Mouse (Mus musculus) hindbrain, embryonic 13.5 days (tissue): ENCODE measurements around the gene Slc35f3. TPM values are rescaled to one million over a fixed set of nuclear protein-coding genes. Genes with fewer than 3 reads are reported as not detected.
"Not testable (repeated sequence)": the region's sequence is repeated elsewhere in the genome, so short reads cannot be mapped to it uniquely, and the experiment has no call there.

ENCODE experiments used
- ATAC-seq: fragments of 200-750 bp; cut with Nextera tagmentation; 2 replicates; pipeline ENCODE4 v1.8.0; 2017; ENCODE audit warnings: moderate TSS enrichment; ENCODE audit not compliant: low FRiP score
- H3K27ac ChIP-seq: fragments of 300-500 bp; sonication (generic); 2 replicates; pipeline ENCODE4 v1.5.1; 2015; ENCODE audit warnings: inconsistent platforms, mild to moderate bottlenecking, moderate library complexity
- H3K27me3 ChIP-seq: fragments of 300-500 bp; sonication (generic); 2 replicates; pipeline ENCODE4 v1.6.1; 2015; ENCODE audit warnings: mild to moderate bottlenecking, inconsistent platforms
- H3K36me3 ChIP-seq: fragments of 300-500 bp; sonication (generic); 2 replicates; pipeline ENCODE4 v1.6.1; 2015; ENCODE audit warnings: mild to moderate bottlenecking, inconsistent platforms
- H3K4me1 ChIP-seq: fragments of 300-500 bp; sonication (generic); replicated peaks from 2 replicates; pipeline ENCODE4 v1.6.1; 2015; ENCODE audit warnings: inconsistent platforms
- H3K4me2 ChIP-seq: fragments of 300-500 bp; sonication (generic); 2 replicates; pipeline ENCODE4 v1.6.1; 2015; ENCODE audit warnings: inconsistent platforms, mild to moderate bottlenecking, moderate library complexity
- H3K4me3 ChIP-seq: fragments of 300-500 bp; sonication (generic); 2 replicates; pipeline ENCODE4 v1.5.1; 2015; ENCODE audit warnings: mild to moderate bottlenecking, inconsistent platforms
- H3K9ac ChIP-seq: fragments of 300-500 bp; sonication (generic); 2 replicates; pipeline ENCODE4 v1.6.1; 2015; ENCODE audit warnings: mild to moderate bottlenecking, inconsistent platforms
- H3K9me3 ChIP-seq: fragments of 300-500 bp; sonication (generic); 2 replicates; pipeline ENCODE4 v1.6.1; 2016; ENCODE audit warnings: inconsistent platforms
- WGBS: fragments of 180-500 bp; shearing (Covaris S2); methylation state at CpG from one replicate; pipeline ENCODE4 v1.1.7; 2015; 5-methylcytosine and 5-hydroxymethylcytosine counted together
- polyA plus RNA-seq: library from polyadenylated mRNA; unstranded; fragments of >200 nt; fragmentation: Nextera tagmentation; extraction: Ambion mirVana; gene quantifications from 2 replicates; pipeline ENCODE4 v1.2.1, GENCODE M21; 2015

Gene Slc35f3
- polyA plus RNA-seq, 1 experiment from 2014 or later, result 1.3 TPM

- Histone ChIP-seq H3K9me3 (no peaks in the 10 kb centered on the region), H3K4me1 (no peaks in the 10 kb centered on the region), H3K9ac (no peak overlapping the region), H3K4me2 (no peak overlapping the region), H3K27ac (no peak overlapping the region), H3K27me3 (peaks cover 8% of the 10 kb centered on the region; the same call in 1 of the 2 replicates), H3K4me3 (no peak overlapping the region), H3K36me3 (no peaks in the 10 kb centered on the region)
- 85% methylated on average over 7 of the region's 7 CpGs for WGBS
- no peak for ATAC-seq
These were observed 82.9 kb downstream of the Slc35f3 start for GRCm38 (mm10) chr8:126381299-126381698.

- H3K4me3 ChIP-seq, result no peak overlapping the region
- H3K27me3 ChIP-seq, result peaks cover 6% of the 10 kb centered on the region; the same call in 1 of the 2 replicates
- H3K4me2 ChIP-seq, result no peak overlapping the region
- WGBS, result 46% methylated on average over 14 of the region's 14 CpGs
- H3K9ac ChIP-seq, result no peak overlapping the region
- no peaks in the 10 kb centered on the region for H3K4me1 ChIP-seq
- ATAC-seq, result no peak
- no peaks in the 10 kb centered on the region for H3K9me3 ChIP-seq
- H3K27ac ChIP-seq, result no peak overlapping the region
- no peaks in the 10 kb centered on the region for H3K36me3 ChIP-seq
These were observed 83.9 kb downstream of the Slc35f3 start for GRCm38 (mm10) chr8:126382216-126382615.

- Histone ChIP-seq H3K36me3 (no peaks in the 10 kb centered on the region), H3K9ac (no peak overlapping the region), H3K4me3 (no peak overlapping the region), H3K4me2 (no peak overlapping the region), H3K27ac (no peak overlapping the region), H3K9me3 (no peaks in the 10 kb centered on the region), H3K4me1 (no peaks in the 10 kb centered on the region), H3K27me3 (peaks cover 6% of the 10 kb centered on the region; the same call in 1 of the 2 replicates)
- ATAC-seq, result no peak
- 78% methylated on average over 5 of the region's 5 CpGs for WGBS
These were observed 84.4 kb downstream of the Slc35f3 start for GRCm38 (mm10) chr8:126382749-126383148.

GRCm38 (mm10) chr8:126387566-126387965 lies 89.2 kb downstream of the Slc35f3 start:
- no peak overlapping the region for H3K4me3 ChIP-seq
- no peak overlapping the region for H3K4me2 ChIP-seq
- H3K27me3 ChIP-seq, result peaks cover 6% of the 10 kb centered on the region; the same call in 1 of the 2 replicates
- no peaks in the 10 kb centered on the region for H3K4me1 ChIP-seq
- H3K9me3 ChIP-seq, result no peaks in the 10 kb centered on the region
- WGBS, result 91% methylated on average over 4 of the region's 4 CpGs
- H3K9ac ChIP-seq, result no peak overlapping the region
- H3K27ac ChIP-seq, result no peak overlapping the region
- H3K36me3 ChIP-seq, result no peaks in the 10 kb centered on the region
- no peak for ATAC-seq

- no peak for ATAC-seq
- WGBS, result 70% methylated on average over 2 of the region's 2 CpGs
- no peak overlapping the region for H3K27ac ChIP-seq
These were observed 93.2 kb downstream of the Slc35f3 start for GRCm38 (mm10) chr8:126391541-126391940.

GRCm38 (mm10) chr8:126395386-126395785 lies 97.0 kb downstream of the Slc35f3 start:
- H3K27me3 ChIP-seq, result no peaks in the 10 kb centered on the region
- H3K27ac ChIP-seq, result no peak overlapping the region
- H3K9me3 ChIP-seq, result no peaks in the 10 kb centered on the region
- peaks cover 5% of the 10 kb centered on the region for H3K4me1 ChIP-seq
- no peaks in the 10 kb centered on the region for H3K36me3 ChIP-seq
- no peak for ATAC-seq
- no peak overlapping the region for H3K9ac ChIP-seq
- no peak overlapping the region for H3K4me2 ChIP-seq
- no peak overlapping the region for H3K4me3 ChIP-seq
- WGBS, result 66% methylated on average over 9 of the region's 9 CpGs

More at GRCm38 (mm10) chr8:126391541-126391940, 93.2 kb downstream of the Slc35f3 start:
- Histone ChIP-seq H3K4me1 (peaks cover 5% of the 10 kb centered on the region), H3K9me3 (no peaks in the 10 kb centered on the region), H3K36me3 (no peaks in the 10 kb centered on the region), H3K4me2 (no peak overlapping the region), H3K4me3 (no peak overlapping the region), H3K27me3 (no peaks in the 10 kb centered on the region), H3K9ac (no peak overlapping the region)

- WGBS, result 48% methylated on average over 5 of the region's 5 CpGs
These were observed 97.6 kb downstream of the Slc35f3 start for GRCm38 (mm10) chr8:126395917-126396316.

GRCm38 (mm10) chr8:126398349-126398748 lies 100.0 kb downstream of the Slc35f3 start:
- Histone ChIP-seq H3K9ac (no peak overlapping the region), H3K4me2 (no peak overlapping the region), H3K36me3 (no peaks in the 10 kb centered on the region), H3K27me3 (no peaks in the 10 kb centered on the region), H3K4me3 (no peak overlapping the region), H3K4me1 (peaks cover 5% of the 10 kb centered on the region), H3K27ac (no peak overlapping the region), H3K9me3 (no peaks in the 10 kb centered on the region)
- 76% methylated on average over 3 of the region's 3 CpGs for WGBS
- ATAC-seq, result no peak

More at GRCm38 (mm10) chr8:126395917-126396316, 97.6 kb downstream of the Slc35f3 start:
- ATAC-seq, result no peak
- H3K36me3 ChIP-seq, result no peaks in the 10 kb centered on the region
- no peaks in the 10 kb centered on the region for H3K27me3 ChIP-seq
- H3K27ac ChIP-seq, result no peak overlapping the region
- no peak overlapping the region for H3K9ac ChIP-seq
- no peak overlapping the region for H3K4me3 ChIP-seq
- H3K4me2 ChIP-seq, result no peak overlapping the region
- H3K9me3 ChIP-seq, result no peaks in the 10 kb centered on the region
- H3K4me1 ChIP-seq, result peaks cover 5% of the 10 kb centered on the region

GRCm38 (mm10) chr8:126404550-126404949 lies 106.2 kb downstream of the Slc35f3 start:
- ATAC-seq, H3K9ac ChIP-seq, H3K36me3 ChIP-seq, H3K27ac ChIP-seq, H3K4me1 ChIP-seq, H3K4me3 ChIP-seq, H3K27me3 ChIP-seq, H3K4me2 ChIP-seq, H3K9me3 ChIP-seq: not testable (repeated sequence)

GRCm38 (mm10) chr8:126405030-126405429 lies 106.7 kb downstream of the Slc35f3 start:
- H3K27ac ChIP-seq, result no peak overlapping the region
- no peak overlapping the region for H3K9ac ChIP-seq
- peaks cover 4% of the 10 kb centered on the region; the same call in 1 of the 2 replicates for H3K9me3 ChIP-seq
- ATAC-seq, result no peak
- WGBS, result 84% methylated on average over 4 of the region's 4 CpGs
- no peak overlapping the region for H3K4me2 ChIP-seq
- no peak overlapping the region for H3K4me3 ChIP-seq
- H3K27me3 ChIP-seq, result no peaks in the 10 kb centered on the region
- no peaks in the 10 kb centered on the region for H3K36me3 ChIP-seq
- H3K4me1 ChIP-seq, result no peaks in the 10 kb centered on the region

GRCm38 (mm10) chr8:126420834-126421233 lies 122.5 kb downstream of the Slc35f3 start:
- peaks cover 6% of the 10 kb centered on the region for H3K36me3 ChIP-seq
- H3K4me3 ChIP-seq, result no peak overlapping the region
- no peak overlapping the region for H3K27ac ChIP-seq
- H3K9me3 ChIP-seq, result no peaks in the 10 kb centered on the region
- H3K9ac ChIP-seq, result 0 out of 2 replicates have a peak overlapping the region, but pooled peaks have one; percentile 19
- H3K27me3 ChIP-seq, result no peaks in the 10 kb centered on the region
- 85% methylated on average over 3 of the region's 3 CpGs for WGBS
- no peak overlapping the region for H3K4me2 ChIP-seq
- ATAC-seq, result no peak
- H3K4me1 ChIP-seq, result peaks cover 15% of the 10 kb centered on the region

GRCm38 (mm10) chr8:126422174-126422919 lies 124.0 kb downstream of the Slc35f3 start, which contains the start of gene Coa6:
Gene Coa6, plus strand, starts transcription at chr8:126422515.
- WGBS, result under 1% methylated on average over 61 of the region's 61 CpGs
- peak within 1 kb of the TSS; percentile 84 for H3K4me2 ChIP-seq
- no peaks in the 10 kb centered on the region for H3K27me3 ChIP-seq
- peak within 1 kb of the TSS; percentile 78 for H3K27ac ChIP-seq
- peaks cover 15% of the 10 kb centered on the region for H3K4me1 ChIP-seq
- H3K9ac ChIP-seq, result peak within 1 kb of the TSS; percentile 94
- no peaks in the 10 kb centered on the region for H3K9me3 ChIP-seq
- ATAC-seq, result peak; percentile 97
- peaks cover 21% of the 10 kb centered on the region for H3K36me3 ChIP-seq
- peak within 1 kb of the TSS; percentile 89 for H3K4me3 ChIP-seq

GRCm38 (mm10) chr8:126422920-126423300 lies 124.6 kb downstream of the Slc35f3 start:
- peak overlapping the region; percentile 94 for H3K9ac ChIP-seq
- peak overlapping the region; percentile 89 for H3K4me3 ChIP-seq
- H3K9me3 ChIP-seq, result no peaks in the 10 kb centered on the region
- H3K27ac ChIP-seq, result peak overlapping the region; percentile 78
- H3K4me2 ChIP-seq, result peak overlapping the region; percentile 84
- peaks cover 15% of the 10 kb centered on the region for H3K4me1 ChIP-seq
- WGBS, result 10% methylated on average over 9 of the region's 9 CpGs
- peaks cover 26% of the 10 kb centered on the region for H3K36me3 ChIP-seq
- H3K27me3 ChIP-seq, result no peaks in the 10 kb centered on the region
- peak; percentile 67 for ATAC-seq
